Comparison of ENCODE assay signal across 9 mouse cellular contexts in the genomic region with DNA sequence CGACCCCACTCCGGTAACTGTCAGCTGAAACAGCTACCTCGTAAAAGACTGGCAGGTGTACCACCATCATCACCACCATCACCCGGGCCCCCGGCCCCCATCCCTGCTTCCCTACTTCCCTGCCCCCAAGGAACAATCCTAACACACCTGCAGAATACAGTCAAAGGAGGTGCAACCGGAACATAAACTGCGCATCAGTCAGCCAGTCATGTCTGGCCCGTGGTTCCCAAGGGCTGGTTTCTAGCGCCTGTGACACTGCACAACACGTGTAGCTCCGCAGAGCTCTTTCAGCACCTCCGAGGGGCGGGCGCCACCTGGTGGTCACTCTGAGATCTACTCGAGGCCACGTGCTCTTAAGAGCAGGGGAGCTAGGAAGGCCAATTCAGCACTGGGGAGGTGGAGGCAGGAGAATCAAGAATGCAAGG. TPM values are rescaled to one million over a fixed set of nuclear protein-coding genes. Genes with fewer than 3 reads are reported as not detected.
DNase-seq lines count a peak whose midpoint lies in the region; ATAC-seq and TF ChIP-seq lines count a peak whose summit lies in the region.
"Had no signal": no experiment of that assay in that cellular context is flagged by ENCODE, and none has a peak within 500 bp of the region (broad histone marks: within the 10 kb centered on the region; RNA-seq: fewer than 3 reads in every experiment).

No protein-coding gene starts in this region.

- TF ChIP-seq EP300 in liver, postnatal 0 days (IDR thresholded peaks at IDR 0.05; ENCODE audit: low read depth), result no peak

- H3K9me3 ChIP-seq in forebrain, embryonic 11.5 days (ENCODE audit: control insufficient read depth, low read length), result no peaks in the 10 kb centered on the region
- no peaks in the 10 kb centered on the region for H3K9me3 ChIP-seq in liver, postnatal 0 days (ENCODE audit: low read length)
- H3K9me3 ChIP-seq in neural tube, embryonic 14.5 days (ENCODE audit: control insufficient read depth, low read length), result no peaks in the 10 kb centered on the region

- DNase-seq in c-Kit-negative CD71-positive TER-119-positive erythroid progenitor cells, embryonic 14.5 days (ENCODE audit: low read depth, low spot score), result peak; percentile 53
- peak; percentile 92 for DNase-seq in forebrain, embryonic 11.5 days (ENCODE audit: low spot score)
- DNase-seq in heart, postnatal 14 days, result peak; percentile 89 to 93
- DNase-seq in large intestine, adult 2 months (ENCODE audit: low read depth, low spot score), result peak; percentile 55
- peak; percentile 90 for DNase-seq in liver, postnatal 0 days
- DNase-seq in testis, postnatal 10 days (ENCODE audit: low spot score), result peak; percentile 97

- no peaks in the 10 kb centered on the region for H3K4me1 ChIP-seq in forebrain, embryonic 11.5 days (replicated peaks; ENCODE audit: control insufficient read depth, insufficient read depth, low read length)
- no peaks in the 10 kb centered on the region for H3K4me1 ChIP-seq in liver, postnatal 0 days (ENCODE audit: insufficient read depth)
- no peaks in the 10 kb centered on the region for H3K4me1 ChIP-seq in neural tube, embryonic 14.5 days (ENCODE audit: control insufficient read depth, insufficient read depth, low read length)

- H3K27ac ChIP-seq in forebrain, embryonic 11.5 days (ENCODE audit: low read depth, low read length), result no peak overlapping the region
- H3K27ac ChIP-seq in liver, postnatal 0 days (ENCODE audit: low read depth), result no peak overlapping the region
- H3K27ac ChIP-seq in neural tube, embryonic 14.5 days (ENCODE audit: low read depth, low read length), result no peak overlapping the region

- H3K4me2 ChIP-seq in forebrain, embryonic 11.5 days (ENCODE audit: low read depth, low read length, severe bottlenecking), result no peak overlapping the region
- H3K4me2 ChIP-seq in liver, postnatal 0 days (ENCODE audit: low read depth, low read length), result no peak overlapping the region
- H3K4me2 ChIP-seq in neural tube, embryonic 14.5 days (ENCODE audit: low read depth, low read length), result no peak overlapping the region

- intact Hi-C loops in heart, postnatal 14 days (cut with DNase I), result loop anchor here (2.0 to 10.0 kb wide), 4 partner anchors 54 to 726 kb away; no protein-coding TSS in a partner anchor

- WGBS in forebrain, embryonic 11.5 days, result 33% methylated on average over 16 of the region's 16 CpGs
- WGBS in large intestine, adult 2 months, result 26% methylated on average over 16 of the region's 16 CpGs
- 29% methylated on average over 16 of the region's 16 CpGs for WGBS in liver, postnatal 0 days (ENCODE audit: insufficient replicate concordance)
- 29% methylated on average over 16 of the region's 16 CpGs for WGBS in neural tube, embryonic 14.5 days

- H3K36me3 ChIP-seq in forebrain, embryonic 11.5 days (ENCODE audit: control insufficient read depth, insufficient read depth, low read length), result no peaks in the 10 kb centered on the region
- H3K36me3 ChIP-seq in liver, postnatal 0 days (replicated peaks; ENCODE audit: insufficient read depth, low read length), result no peaks in the 10 kb centered on the region
- H3K36me3 ChIP-seq in neural tube, embryonic 14.5 days (ENCODE audit: control insufficient read depth, insufficient read depth, low read length), result no peaks in the 10 kb centered on the region

- H3K27me3 ChIP-seq in forebrain, embryonic 11.5 days (ENCODE audit: control insufficient read depth, insufficient read depth, low read length), result no peaks in the 10 kb centered on the region
- H3K27me3 ChIP-seq in liver, postnatal 0 days (ENCODE audit: insufficient read depth, low read length), result peaks cover 7% of the 10 kb centered on the region; the same call in 1 of the 2 replicates
- H3K27me3 ChIP-seq in neural tube, embryonic 14.5 days (ENCODE audit: control insufficient read depth, insufficient read depth, low read length), result no peaks in the 10 kb centered on the region

- ATAC-seq in CD4-positive, CD25-positive, alpha-beta regulatory T cell, adult 4 months, result peak; percentile 90
- peak; percentile 77 for ATAC-seq in forebrain, embryonic 11.5 days (replicated peaks; ENCODE audit: low FRiP score)
- peak; percentile 80 for ATAC-seq in liver, postnatal 0 days
- ATAC-seq in neural tube, embryonic 14.5 days (ENCODE audit: low read depth), result peak; percentile 84

- TF ChIP-seq CTCF in liver, postnatal 0 days (IDR thresholded peaks at IDR 0.05; ENCODE audit: low read depth), result peak; percentile 98

- H3K4me3 ChIP-seq in forebrain, embryonic 11.5 days (ENCODE audit: low read depth, low read length), result no peak overlapping the region
- H3K4me3 ChIP-seq in liver, postnatal 0 days (ENCODE audit: low read depth, low read length), result no peak overlapping the region
- no peak overlapping the region for H3K4me3 ChIP-seq in neural tube, embryonic 14.5 days (ENCODE audit: low read depth, low read length)
- H3K4me3 ChIP-seq: erythroblast, embryonic 14.5 days had no signal

- H3K9ac ChIP-seq in forebrain, embryonic 11.5 days (ENCODE audit: low read length), result no peak overlapping the region
- H3K9ac ChIP-seq in liver, postnatal 0 days (replicated peaks), result no peak overlapping the region
- H3K9ac ChIP-seq in neural tube, embryonic 14.5 days (replicated peaks; ENCODE audit: low read depth, low read length), result no peak overlapping the region

RNA-seq across cellular contexts. Expression of a gene that starts 2.6 kb away (rescaled TPM):
- polyA plus RNA-seq in CD4-positive, CD25-positive, alpha-beta regulatory T cell, adult 4 months (2017; shearing (Covaris generic)), result 10 to 100 TPM; 42.8 to 72.2 TPM
- polyA plus RNA-seq in forebrain, embryonic 11.5 days (2014; fragmentation: Nextera tagmentation; extraction: Ambion mirVana), result 97.8 and 101 TPM in 2 replicates
- total RNA-seq in heart, postnatal 14 days (2021), result 10 to 100 TPM; 16.2 to 21.1 TPM
- polyA plus RNA-seq in large intestine, adult 2 months (2012; rRNA removed), result 13.4 and 14.5 TPM in 2 replicates
- 87.7 and 87.9 TPM in 2 replicates for polyA plus RNA-seq in liver, postnatal 0 days (2015; fragmentation: Nextera tagmentation; extraction: Ambion mirVana)
- polyA plus RNA-seq in neural tube, embryonic 14.5 days (2014; fragmentation: Nextera tagmentation; extraction: Ambion mirVana), result 157 and 189 TPM in 2 replicates
